Mouse (Mus musculus): ENCODE measurements at regions not wholly inside any gene's neighbourhood (a gene's known extent, or its start where the extent isn't known, plus 50 kb on each side); places are given as distances from the start of the nearest gene placed in this dataset.

DNA sequence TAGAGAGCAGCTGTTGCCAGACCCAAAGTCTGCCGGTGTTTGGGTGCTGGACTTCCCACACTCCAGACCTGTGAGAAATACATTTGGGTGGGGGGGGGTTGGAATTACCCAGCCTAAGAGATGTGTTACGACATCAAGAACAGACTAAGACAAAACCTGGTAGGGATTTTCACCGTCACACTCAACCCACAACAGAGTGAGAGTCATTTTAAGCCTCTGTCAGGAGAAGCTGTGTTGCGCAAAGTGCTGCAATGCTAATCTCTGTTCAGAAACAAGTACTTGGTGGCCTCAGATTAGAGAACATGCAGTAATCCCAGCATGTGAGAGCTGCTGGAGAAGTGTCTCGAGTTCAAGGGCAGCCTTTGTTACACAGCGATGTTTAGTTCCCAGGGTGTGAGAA lies 113.0 kb downstream of the Snx19 start:
- no peak overlapping the region for H3K4me2 ChIP-seq (replicated peaks; ENCODE audit: low read depth, low read length)
- H3K36me3 ChIP-seq (ENCODE audit: control insufficient read depth, insufficient read depth, low read length) = no peaks in the 10 kb centered on the region
- H3K9me3 ChIP-seq (ENCODE audit: control insufficient read depth, low read depth, low read length) = no peaks in the 10 kb centered on the region
- no peak overlapping the region for H3K9ac ChIP-seq (replicated peaks; ENCODE audit: low read depth, low read length)
- no peak for ATAC-seq (ENCODE audit: insufficient number of reproducible peaks, insufficient read depth, low FRiP score, low read depth)
- H3K4me3 ChIP-seq (ENCODE audit: low read depth, low read length) = no peak overlapping the region
- no peak overlapping the region for H3K27ac ChIP-seq (ENCODE audit: low read length)
- no peaks in the 10 kb centered on the region for H3K4me1 ChIP-seq (ENCODE audit: control insufficient read depth, insufficient read depth, low read length)
- no peaks in the 10 kb centered on the region for H3K27me3 ChIP-seq (ENCODE audit: control insufficient read depth, insufficient read depth, low read length)
- 89% methylated on average over 6 of the region's 6 CpGs for WGBS

DNA sequence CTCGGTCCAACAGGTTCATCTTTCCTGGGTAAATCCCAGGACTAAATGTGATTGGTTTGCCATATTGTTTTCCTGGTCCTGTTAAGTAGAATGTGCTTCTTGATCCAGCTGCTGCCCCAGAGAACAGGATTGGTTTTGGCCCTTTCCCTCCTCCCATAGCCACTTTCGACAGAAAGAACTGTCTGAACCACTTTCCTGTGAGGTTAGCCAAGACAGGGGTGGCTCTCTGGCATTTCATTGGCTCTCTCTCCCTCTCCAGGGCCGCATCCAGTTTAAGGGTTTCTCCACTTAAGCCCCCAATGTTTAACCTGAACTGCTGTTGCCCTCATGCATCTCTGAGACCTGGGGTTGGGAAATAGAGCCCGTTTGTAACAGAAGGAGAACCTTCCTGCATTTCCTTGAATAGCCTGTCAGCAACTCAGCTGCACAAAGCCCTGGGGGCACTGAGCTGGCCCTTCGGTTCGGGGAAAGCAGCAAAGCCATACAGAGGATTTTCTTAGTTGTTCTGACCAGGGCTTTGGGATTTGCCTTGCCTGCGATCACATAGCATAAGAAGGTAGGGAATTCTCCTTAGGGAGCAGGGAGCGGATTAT lies 109.7 kb downstream of the Snx19 start:
- Histone ChIP-seq H3K27ac (ENCODE audit: low read length) (no peak overlapping the region), H3K4me2 (replicated peaks; ENCODE audit: low read depth, low read length) (no peak overlapping the region), H3K36me3 (ENCODE audit: control insufficient read depth, insufficient read depth, low read length) (no peaks in the 10 kb centered on the region), H3K9ac (replicated peaks; ENCODE audit: low read depth, low read length) (no peak overlapping the region), H3K27me3 (ENCODE audit: control insufficient read depth, insufficient read depth, low read length) (no peaks in the 10 kb centered on the region), H3K9me3 (ENCODE audit: control insufficient read depth, low read depth, low read length) (no peaks in the 10 kb centered on the region), H3K4me3 (ENCODE audit: low read depth, low read length) (no peak overlapping the region), H3K4me1 (ENCODE audit: control insufficient read depth, insufficient read depth, low read length) (no peaks in the 10 kb centered on the region)
- 58% methylated on average over 8 of the region's 8 CpGs for WGBS
- no peak for ATAC-seq (ENCODE audit: insufficient number of reproducible peaks, insufficient read depth, low FRiP score, low read depth)

DNA sequence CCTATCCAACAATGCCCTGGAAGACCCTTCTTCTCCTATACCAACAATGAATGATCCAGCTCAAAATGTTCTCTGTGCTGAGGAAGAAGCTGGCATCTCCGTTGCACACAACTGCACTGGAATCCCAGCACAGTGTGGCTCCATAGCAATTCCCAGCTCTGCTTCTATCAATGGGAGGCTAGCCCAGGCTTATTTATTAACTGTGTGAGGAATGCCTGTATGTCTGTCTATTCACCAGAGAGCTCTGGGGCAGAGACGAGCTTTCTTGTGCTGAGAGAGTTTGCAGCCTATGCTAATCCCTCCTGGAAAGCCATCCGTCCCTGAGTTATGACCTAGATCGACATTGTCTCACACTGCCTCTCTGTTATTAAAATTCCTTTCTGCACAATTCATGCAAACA lies 108.1 kb downstream of the Snx19 start:
- no peak overlapping the region for H3K9ac ChIP-seq (replicated peaks; ENCODE audit: low read depth, low read length)
- no peaks in the 10 kb centered on the region for H3K9me3 ChIP-seq (ENCODE audit: control insufficient read depth, low read depth, low read length)
- H3K27ac ChIP-seq (ENCODE audit: low read length) = no peak overlapping the region
- no peaks in the 10 kb centered on the region for H3K36me3 ChIP-seq (ENCODE audit: control insufficient read depth, insufficient read depth, low read length)
- 40% methylated on average over 4 of the region's 4 CpGs for WGBS
- no peak overlapping the region for H3K4me2 ChIP-seq (replicated peaks; ENCODE audit: low read depth, low read length)
- no peaks in the 10 kb centered on the region for H3K4me1 ChIP-seq (ENCODE audit: control insufficient read depth, insufficient read depth, low read length)
- no peak for ATAC-seq (ENCODE audit: insufficient number of reproducible peaks, insufficient read depth, low FRiP score, low read depth)
- no peaks in the 10 kb centered on the region for H3K27me3 ChIP-seq (ENCODE audit: control insufficient read depth, insufficient read depth, low read length)
- no peak overlapping the region for H3K4me3 ChIP-seq (ENCODE audit: low read depth, low read length)

DNA sequence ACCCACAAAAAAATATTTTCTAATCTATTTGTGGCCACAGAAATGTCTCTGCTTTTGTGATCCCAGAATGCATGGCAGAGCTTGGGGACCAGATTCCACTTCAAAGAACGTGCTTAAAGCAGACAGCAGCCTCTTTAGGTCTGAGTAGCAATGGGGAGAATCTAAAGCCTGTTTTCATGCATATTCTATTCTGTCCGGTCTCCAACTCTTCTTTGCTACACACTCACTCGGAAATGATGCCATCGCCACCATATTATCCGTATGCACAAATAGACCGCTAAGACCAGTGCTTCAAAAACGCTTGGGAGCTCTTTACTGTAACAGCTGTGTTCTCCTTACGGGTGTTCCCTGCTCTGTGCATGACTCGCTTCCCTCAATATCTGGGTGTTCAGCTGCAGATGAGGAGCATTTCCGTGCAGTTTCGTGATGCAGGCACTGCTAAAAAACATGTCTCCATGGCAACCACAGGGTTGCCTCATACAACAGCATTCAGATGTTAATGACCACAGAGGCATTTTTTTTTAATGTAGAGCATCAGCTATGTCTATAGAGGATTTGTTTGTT lies 107.0 kb downstream of the Snx19 start:
- H3K9ac ChIP-seq (replicated peaks; ENCODE audit: low read depth, low read length) = no peak overlapping the region
- no peak overlapping the region for H3K4me3 ChIP-seq (ENCODE audit: low read depth, low read length)
- WGBS = 85% methylated on average over 11 of the region's 11 CpGs
- H3K4me2 ChIP-seq (replicated peaks; ENCODE audit: low read depth, low read length) = no peak overlapping the region
- ATAC-seq (ENCODE audit: insufficient number of reproducible peaks, insufficient read depth, low FRiP score, low read depth) = no peak
- no peaks in the 10 kb centered on the region for H3K27me3 ChIP-seq (ENCODE audit: control insufficient read depth, insufficient read depth, low read length)
- no peaks in the 10 kb centered on the region for H3K4me1 ChIP-seq (ENCODE audit: control insufficient read depth, insufficient read depth, low read length)
- no peak overlapping the region for H3K27ac ChIP-seq (ENCODE audit: low read length)
- no peaks in the 10 kb centered on the region for H3K9me3 ChIP-seq (ENCODE audit: control insufficient read depth, low read depth, low read length)
- H3K36me3 ChIP-seq (ENCODE audit: control insufficient read depth, insufficient read depth, low read length) = no peaks in the 10 kb centered on the region

DNA sequence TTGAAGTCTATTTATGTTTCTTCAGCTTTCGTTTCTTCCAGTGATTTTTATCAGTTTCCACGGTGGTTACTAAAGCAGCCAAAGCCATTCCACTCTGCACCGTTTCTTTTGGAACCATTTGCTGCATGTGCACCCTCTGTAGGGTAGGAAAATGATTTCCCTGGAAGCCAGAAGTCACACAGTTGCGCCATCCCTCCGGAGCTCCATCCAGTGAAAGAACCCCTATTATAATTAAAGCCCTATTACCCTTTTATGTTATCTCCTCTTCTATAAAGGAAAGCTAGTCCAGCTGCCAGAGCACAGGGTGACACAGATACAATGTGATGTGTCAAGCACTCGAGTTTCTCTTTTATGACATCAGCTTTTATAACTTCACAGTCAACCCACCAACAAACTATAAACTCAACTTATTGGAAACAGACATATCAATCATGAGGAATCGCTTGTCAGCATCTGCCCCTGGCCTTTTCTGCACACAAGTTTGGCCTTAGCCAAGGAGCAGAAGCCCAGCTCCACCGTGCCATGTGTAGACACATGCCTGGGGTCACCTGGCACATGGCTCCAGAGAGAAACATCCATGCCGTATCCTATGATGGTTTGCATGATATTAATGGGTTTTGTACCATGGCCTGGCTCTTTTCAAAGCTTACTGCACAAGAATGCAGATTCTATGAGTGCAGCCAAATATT lies 106.3 kb downstream of the Snx19 start:
- no peak for ATAC-seq (ENCODE audit: insufficient number of reproducible peaks, insufficient read depth, low FRiP score, low read depth)
- no peaks in the 10 kb centered on the region for H3K9me3 ChIP-seq (ENCODE audit: control insufficient read depth, low read depth, low read length)
- H3K27me3 ChIP-seq (ENCODE audit: control insufficient read depth, insufficient read depth, low read length) = no peaks in the 10 kb centered on the region
- H3K4me3 ChIP-seq (ENCODE audit: low read depth, low read length) = no peak overlapping the region
- no peaks in the 10 kb centered on the region for H3K4me1 ChIP-seq (ENCODE audit: control insufficient read depth, insufficient read depth, low read length)
- no peak overlapping the region for H3K27ac ChIP-seq (ENCODE audit: low read length)
- no peak overlapping the region for H3K9ac ChIP-seq (replicated peaks; ENCODE audit: low read depth, low read length)
- 63% methylated on average over 9 of the region's 9 CpGs for WGBS
- no peak overlapping the region for H3K4me2 ChIP-seq (replicated peaks; ENCODE audit: low read depth, low read length)
- no peaks in the 10 kb centered on the region for H3K36me3 ChIP-seq (ENCODE audit: control insufficient read depth, insufficient read depth, low read length)

DNA sequence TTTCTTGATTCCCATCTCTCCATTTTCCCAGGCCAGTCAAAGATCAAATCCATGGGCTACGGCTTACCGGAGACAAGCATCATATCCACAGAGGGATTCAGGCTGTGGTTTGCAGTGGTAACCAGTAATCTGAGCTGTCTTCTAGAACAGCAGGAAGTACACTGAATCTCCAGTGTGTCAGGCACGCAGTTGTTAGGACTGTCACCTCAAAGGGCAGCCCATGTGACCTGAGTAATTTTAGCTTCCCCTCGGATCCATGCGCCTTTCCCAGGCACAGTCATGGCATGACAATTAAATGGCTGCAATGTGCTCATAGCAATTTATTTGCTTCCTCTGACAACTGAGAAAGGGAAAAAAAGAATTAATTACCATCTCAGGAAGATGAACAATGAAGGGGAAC lies 98.2 kb downstream of the Snx19 start:
- 77% methylated on average over 5 of the region's 5 CpGs for WGBS
- Histone ChIP-seq H3K9ac (replicated peaks; ENCODE audit: low read depth, low read length) (no peak overlapping the region), H3K27me3 (ENCODE audit: control insufficient read depth, insufficient read depth, low read length) (no peaks in the 10 kb centered on the region), H3K4me1 (ENCODE audit: control insufficient read depth, insufficient read depth, low read length) (no peaks in the 10 kb centered on the region), H3K36me3 (ENCODE audit: control insufficient read depth, insufficient read depth, low read length) (no peaks in the 10 kb centered on the region), H3K27ac (ENCODE audit: low read length) (no peak overlapping the region), H3K4me2 (replicated peaks; ENCODE audit: low read depth, low read length) (no peak overlapping the region), H3K9me3 (ENCODE audit: control insufficient read depth, low read depth, low read length) (no peaks in the 10 kb centered on the region), H3K4me3 (ENCODE audit: low read depth, low read length) (no peak overlapping the region)
- ATAC-seq (ENCODE audit: insufficient number of reproducible peaks, insufficient read depth, low FRiP score, low read depth) = no peak

DNA sequence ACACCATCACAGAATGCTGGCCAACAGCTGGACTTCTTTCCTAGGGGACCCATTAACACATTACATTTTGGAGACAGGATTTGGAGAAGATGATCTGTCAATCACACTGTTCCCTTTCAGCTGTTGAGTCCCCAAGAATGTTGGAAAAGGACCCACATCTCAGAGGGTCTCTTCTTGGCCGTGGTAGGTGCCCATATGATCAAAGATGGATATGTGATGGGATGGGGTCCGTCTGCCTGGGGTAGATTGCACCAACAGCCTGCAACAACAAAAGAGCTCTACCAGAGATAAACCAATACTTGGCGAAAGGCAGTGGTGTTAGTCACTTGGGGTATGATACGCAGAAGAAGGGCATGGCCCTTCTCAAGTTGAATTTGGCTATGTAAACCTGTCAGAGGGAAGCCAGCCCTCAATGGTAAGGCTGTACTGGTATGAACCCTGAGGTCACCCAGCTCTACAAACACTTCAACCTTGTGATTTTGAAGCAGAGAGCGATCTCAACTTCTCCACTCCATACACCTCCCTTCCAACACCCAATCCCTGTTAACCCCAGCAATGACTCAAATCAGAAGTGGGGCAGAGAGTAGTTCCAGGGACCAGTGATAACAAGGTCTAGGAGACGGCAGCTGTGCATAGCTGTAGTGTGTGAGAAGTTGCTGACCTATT lies 97.6 kb downstream of the Snx19 start:
- Histone ChIP-seq H3K4me1 (ENCODE audit: control insufficient read depth, insufficient read depth, low read length) (no peaks in the 10 kb centered on the region), H3K9me3 (ENCODE audit: control insufficient read depth, low read depth, low read length) (no peaks in the 10 kb centered on the region), H3K4me2 (replicated peaks; ENCODE audit: low read depth, low read length) (no peak overlapping the region), H3K27ac (ENCODE audit: low read length) (no peak overlapping the region), H3K4me3 (ENCODE audit: low read depth, low read length) (no peak overlapping the region), H3K9ac (replicated peaks; ENCODE audit: low read depth, low read length) (no peak overlapping the region), H3K27me3 (ENCODE audit: control insufficient read depth, insufficient read depth, low read length) (no peaks in the 10 kb centered on the region), H3K36me3 (ENCODE audit: control insufficient read depth, insufficient read depth, low read length) (no peaks in the 10 kb centered on the region)
- no peak for ATAC-seq (ENCODE audit: insufficient number of reproducible peaks, insufficient read depth, low FRiP score, low read depth)
- 84% methylated on average over 6 of the region's 6 CpGs for WGBS

DNA sequence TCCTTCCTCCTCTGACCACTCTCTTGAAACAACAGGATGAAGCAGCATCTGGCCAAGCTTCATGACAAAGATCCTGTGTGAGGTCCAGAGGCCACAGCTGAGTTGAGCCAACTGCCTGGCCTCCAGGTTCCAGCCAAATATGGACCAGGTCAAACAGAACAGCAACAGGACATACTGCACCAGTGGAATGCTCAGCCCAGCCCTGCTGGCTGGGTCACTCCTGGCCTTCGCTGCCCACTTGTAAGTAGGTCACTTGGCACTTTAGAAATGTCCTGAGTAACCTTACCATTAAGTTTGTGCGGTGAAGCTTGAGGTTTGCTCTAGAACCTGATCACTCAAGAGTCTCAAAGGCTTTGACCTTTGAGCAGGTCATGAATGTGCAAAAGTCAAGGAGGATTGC lies 96.9 kb downstream of the Snx19 start:
- 94% methylated on average over 2 of the region's 2 CpGs for WGBS
- Histone ChIP-seq H3K9me3 (ENCODE audit: control insufficient read depth, low read depth, low read length) (no peaks in the 10 kb centered on the region), H3K9ac (replicated peaks; ENCODE audit: low read depth, low read length) (no peak overlapping the region), H3K27ac (ENCODE audit: low read length) (no peak overlapping the region), H3K4me3 (ENCODE audit: low read depth, low read length) (no peak overlapping the region), H3K4me2 (replicated peaks; ENCODE audit: low read depth, low read length) (no peak overlapping the region), H3K4me1 (ENCODE audit: control insufficient read depth, insufficient read depth, low read length) (no peaks in the 10 kb centered on the region), H3K36me3 (ENCODE audit: control insufficient read depth, insufficient read depth, low read length) (no peaks in the 10 kb centered on the region), H3K27me3 (ENCODE audit: control insufficient read depth, insufficient read depth, low read length) (no peaks in the 10 kb centered on the region)
- no peak for ATAC-seq (ENCODE audit: insufficient number of reproducible peaks, insufficient read depth, low FRiP score, low read depth)

Data from stomach, embryonic 14.5 days (tissue).